Mouse (Mus musculus): Measurements from ENCODE around the gene Tbc1d10b.

GRCm38 (mm10) chr7:127187351-127187750, 20.9 kb downstream of the Tbc1d10b start:
- TF ChIP-seq POLR2A (IDR thresholded peaks at IDR 0.05; ENCODE audit: low read depth, low read length) (no peak), CTCF (conservative IDR thresholded peaks at IDR 0.05; ENCODE audit: insufficient read depth, insufficient read length, low read depth, low read length) (no peak)
